Mouse (Mus musculus) yolk sac, embryonic 10.5 days (tissue): ENCODE measurements at regions not wholly inside any gene's neighbourhood (a gene's known extent, or its start where the extent isn't known, plus 50 kb on each side); places are given as distances from the start of the nearest gene placed in this dataset.

ENCODE experiments used
- DNase-seq: peaks from one replicate; pipeline ENCODE4 v3.0.0-alpha.2; 2017; ENCODE audit warnings: low spot score

GRCm38 (mm10) chr10:117515039-117515438, 114.3 kb upstream of the Cpm start:
- no peak for DNase-seq

GRCm38 (mm10) chr10:117513925-117514546, 115.3 kb upstream of the Cpm start:
- no peak for DNase-seq

- DNase-seq = no peak
Observed at GRCm38 (mm10) chr10:117512424-117513257, 116.7 kb upstream of the Cpm start.

- no peak for DNase-seq
Observed at GRCm38 (mm10) chr10:117511483-117512406, 117.6 kb upstream of the Cpm start.

- DNase-seq = no peak
Observed at GRCm38 (mm10) chr10:117510529-117511482, 118.5 kb upstream of the Cpm start.

- DNase-seq = no peak
Observed at GRCm38 (mm10) chr10:117510224-117510486, 119.1 kb upstream of the Cpm start.

- no peak for DNase-seq
Observed at GRCm38 (mm10) chr10:117509431-117510223, 119.7 kb upstream of the Cpm start.

- no peak for DNase-seq
Observed at GRCm38 (mm10) chr10:117506252-117506992, 122.9 kb upstream of the Cpm start.

- no peak for DNase-seq
Observed at GRCm38 (mm10) chr10:117505529-117505928, 123.8 kb upstream of the Cpm start.

GRCm38 (mm10) chr10:117505057-117505456, 124.2 kb upstream of the Cpm start:
- no peak for DNase-seq

GRCm38 (mm10) chr10:117504267-117504902, 124.6 kb upstream of the Cpsf6 start:
- DNase-seq = no peak

- no peak for DNase-seq
Observed at GRCm38 (mm10) chr10:117503222-117504184, 123.7 kb upstream of the Cpsf6 start.

GRCm38 (mm10) chr10:117502731-117503130, 122.9 kb upstream of the Cpsf6 start:
- DNase-seq = no peak

- DNase-seq = no peak
Observed at GRCm38 (mm10) chr10:117502135-117502534, 122.3 kb upstream of the Cpsf6 start.

- DNase-seq = no peak
Observed at GRCm38 (mm10) chr10:117501426-117501825, 121.6 kb upstream of the Cpsf6 start.

GRCm38 (mm10) chr10:117500457-117501108, 120.8 kb upstream of the Cpsf6 start:
- no peak for DNase-seq

- no peak for DNase-seq
Observed at GRCm38 (mm10) chr10:117499864-117500453, 120.1 kb upstream of the Cpsf6 start.
